ENCODE assay signal across 20 mouse cellular contexts in genomic region chr7:55983107-55983506, GRCm38 (mm10). TPM values are rescaled to one million over a fixed set of nuclear protein-coding genes. Genes with fewer than 3 reads are reported as not detected.
DNase-seq lines count a peak whose midpoint lies in the region; ATAC-seq and TF ChIP-seq lines count a peak whose summit lies in the region.
"Had no signal": no experiment of that assay in that cellular context is flagged by ENCODE, and none has a peak within 500 bp of the region (broad histone marks: within the 10 kb centered on the region; RNA-seq: fewer than 3 reads in every experiment).

No protein-coding gene starts in this region.

- H3K27me3 ChIP-seq in liver, embryonic 12.5 days (replicated peaks), result no peaks in the 10 kb centered on the region
- no peaks in the 10 kb centered on the region for H3K27me3 ChIP-seq in liver, embryonic 11.5 days (replicated peaks; ENCODE audit: control insufficient read depth, insufficient read depth, low read length)
- H3K27me3 ChIP-seq in lung, embryonic 16.5 days (ENCODE audit: control insufficient read depth, insufficient read depth, low read depth, low read length), result no peaks in the 10 kb centered on the region
- H3K27me3 ChIP-seq in lung, postnatal 0 days (replicated peaks; ENCODE audit: insufficient read depth, low read length), result no peaks in the 10 kb centered on the region
- H3K27me3 ChIP-seq: embryonic facial prominence, embryonic 13.5 days; forebrain, embryonic 12.5 days; heart, embryonic 13.5 days; hindbrain, embryonic 12.5 days had no signal

- peak overlapping the region; percentile 79; the same call in 1 of the 2 replicates for H3K27ac ChIP-seq in liver, embryonic 12.5 days
- H3K27ac ChIP-seq in liver, embryonic 11.5 days (ENCODE audit: low read depth, low read length), result no peak overlapping the region
- 0 out of 2 replicates have a peak overlapping the region, but pooled peaks have one; percentile 31 for H3K27ac ChIP-seq in lung, embryonic 16.5 days (ENCODE audit: low read length)
- no peak overlapping the region for H3K27ac ChIP-seq in lung, postnatal 0 days (ENCODE audit: low read length)
- H3K27ac ChIP-seq: embryonic facial prominence, embryonic 13.5 days; forebrain, embryonic 12.5 days; heart, embryonic 13.5 days; hindbrain, embryonic 12.5 days had no signal

- H3K4me2 ChIP-seq in liver, embryonic 12.5 days, result no peak overlapping the region
- no peak overlapping the region for H3K4me2 ChIP-seq in liver, embryonic 11.5 days
- no peak overlapping the region for H3K4me2 ChIP-seq in lung, embryonic 16.5 days (ENCODE audit: low read depth, low read length)
- H3K4me2 ChIP-seq in lung, postnatal 0 days (replicated peaks; ENCODE audit: low read depth, low read length), result 0 out of 2 replicates have a peak overlapping the region, but pooled peaks have one; percentile 5
- H3K4me2 ChIP-seq: embryonic facial prominence, embryonic 13.5 days; forebrain, embryonic 12.5 days; heart, embryonic 13.5 days; hindbrain, embryonic 12.5 days had no signal

- no peak; the same call in 1 of the 2 replicates for TF ChIP-seq EP300 in lung, postnatal 0 days (IDR thresholded peaks at IDR 0.05)

- 95% methylated on average over 5 of the region's 5 CpGs for WGBS in liver, embryonic 12.5 days (ENCODE audit: insufficient replicate concordance)
- WGBS in liver, embryonic 11.5 days, result 90% methylated on average over 5 of the region's 5 CpGs
- 58% methylated on average over 5 of the region's 5 CpGs for WGBS in lung, embryonic 16.5 days
- WGBS in lung, adult 2 months, result 73% methylated on average over 5 of the region's 5 CpGs
- WGBS in lung, postnatal 0 days, result 49% methylated on average over 5 of the region's 5 CpGs

- ATAC-seq in liver, embryonic 12.5 days, result no peak
- ATAC-seq in liver, embryonic 11.5 days (replicated peaks; ENCODE audit: low FRiP score), result no peak
- peak; percentile 91 for ATAC-seq in lung, embryonic 16.5 days (ENCODE audit: low read depth)
- peak; percentile 86 for ATAC-seq in lung, postnatal 0 days
- ATAC-seq: forebrain, postnatal 0 days had no signal

- no peak overlapping the region for H3K4me3 ChIP-seq in liver, embryonic 12.5 days
- H3K4me3 ChIP-seq in liver, embryonic 11.5 days (ENCODE audit: low read depth, low read length), result no peak overlapping the region
- H3K4me3 ChIP-seq in lung, embryonic 16.5 days (ENCODE audit: low read length), result no peak overlapping the region
- no peak overlapping the region for H3K4me3 ChIP-seq in lung, adult 2 months (replicated peaks; ENCODE audit: extremely low read depth, low read depth, low read length)
- H3K4me3 ChIP-seq in lung, postnatal 0 days (ENCODE audit: low read depth, low read length), result no peak overlapping the region
- H3K4me3 ChIP-seq: embryonic facial prominence, embryonic 13.5 days; forebrain, embryonic 12.5 days; heart, embryonic 13.5 days; hindbrain, embryonic 12.5 days had no signal

- TF ChIP-seq CTCF in lung, adult 2 months (IDR thresholded peaks at IDR 0.05; ENCODE audit: insufficient read depth, low read length), result no peak
- TF ChIP-seq CTCF in lung, postnatal 0 days (IDR thresholded peaks at IDR 0.05), result no peak

- no peaks in the 10 kb centered on the region for H3K9me3 ChIP-seq in liver, embryonic 12.5 days (replicated peaks)
- H3K9me3 ChIP-seq in liver, embryonic 11.5 days (ENCODE audit: control insufficient read depth, low read length), result no peaks in the 10 kb centered on the region
- no peaks in the 10 kb centered on the region for H3K9me3 ChIP-seq in lung, embryonic 16.5 days (ENCODE audit: control insufficient read depth, low read length)
- H3K9me3 ChIP-seq in lung, postnatal 0 days (ENCODE audit: low read length), result no peaks in the 10 kb centered on the region
- H3K9me3 ChIP-seq: embryonic facial prominence, embryonic 13.5 days; forebrain, embryonic 12.5 days; heart, embryonic 13.5 days; hindbrain, embryonic 12.5 days had no signal

- TF ChIP-seq POLR2A in lung, adult 2 months (IDR thresholded peaks at IDR 0.05; ENCODE audit: borderline replicate concordance, extremely low read depth, low read depth, low read length), result no peak

- no peak for DNase-seq in liver, embryonic 11.5 days (ENCODE audit: low spot score)
- no peak for DNase-seq in lung, adult 2 months
- peak; percentile 57 for DNase-seq in lung, postnatal 0 days (ENCODE audit: low spot score)
- DNase-seq in lung, postnatal 36 days, result peak; percentile 50
- no peak for DNase-seq in layer of hippocampus, postnatal 10 days (ENCODE audit: low spot score in 2 of 2)
- DNase-seq in kidney, adult 9 months, result no peak
- DNase-seq: adrenal gland, adult 2 months; adrenal gland, postnatal 25 days; cerebellum, adult 18-20 months; cerebellum, adult 9-11 months; cerebellum, postnatal 36 days; forebrain, postnatal 0 days; gastrocnemius, postnatal 14 days; heart, postnatal 36 days had no signal

- H3K4me1 ChIP-seq in liver, embryonic 12.5 days, result peaks cover 35% of the 10 kb centered on the region
- H3K4me1 ChIP-seq in liver, embryonic 11.5 days (replicated peaks; ENCODE audit: control insufficient read depth, insufficient read depth, low read length), result peaks cover 8% of the 10 kb centered on the region
- peaks cover 3% of the 10 kb centered on the region; the same call in 1 of the 2 replicates for H3K4me1 ChIP-seq in lung, embryonic 16.5 days (replicated peaks; ENCODE audit: control insufficient read depth, insufficient read depth, low read length)
- H3K4me1 ChIP-seq in lung, adult 2 months (ENCODE audit: control insufficient read depth, insufficient read depth, low read length), result no peaks in the 10 kb centered on the region
- no peaks in the 10 kb centered on the region for H3K4me1 ChIP-seq in lung, postnatal 0 days (ENCODE audit: insufficient read depth, low read depth, low read length)
- H3K4me1 ChIP-seq: forebrain, embryonic 12.5 days; heart, embryonic 13.5 days; hindbrain, embryonic 12.5 days had no signal

- H3K9ac ChIP-seq in liver, embryonic 12.5 days, result no peak overlapping the region
- H3K9ac ChIP-seq in liver, embryonic 11.5 days (ENCODE audit: low read depth, low read length), result no peak overlapping the region
- no peak overlapping the region for H3K9ac ChIP-seq in lung, embryonic 16.5 days (ENCODE audit: low read length)
- no peak overlapping the region for H3K9ac ChIP-seq in lung, postnatal 0 days (replicated peaks; ENCODE audit: low read depth)
- H3K9ac ChIP-seq: embryonic facial prominence, embryonic 13.5 days; forebrain, embryonic 12.5 days; forebrain, postnatal 0 days; heart, embryonic 13.5 days; hindbrain, embryonic 12.5 days had no signal

- H3K36me3 ChIP-seq in liver, embryonic 12.5 days, result peaks cover 58% of the 10 kb centered on the region
- peaks cover 3% of the 10 kb centered on the region; the same call in 1 of the 2 replicates for H3K36me3 ChIP-seq in liver, embryonic 11.5 days (ENCODE audit: control insufficient read depth, insufficient read depth, low read length)
- H3K36me3 ChIP-seq in lung, embryonic 16.5 days (ENCODE audit: control insufficient read depth, insufficient read depth, low read length), result no peaks in the 10 kb centered on the region
- no peaks in the 10 kb centered on the region for H3K36me3 ChIP-seq in lung, postnatal 0 days (ENCODE audit: insufficient read depth, low read length)

RNA-seq across cellular contexts. Expression of gene Nipa2, which starts 20.8 kb away (rescaled TPM):
- 34.9 and 37.5 TPM in 2 replicates for polyA plus RNA-seq in liver, embryonic 12.5 days (2016; fragmentation: Nextera tagmentation; extraction: Ambion mirVana)
- polyA plus RNA-seq in liver, embryonic 11.5 days (2014; fragmentation: Nextera tagmentation; extraction: Ambion mirVana), result 42.2 and 44.6 TPM in 2 replicates
- polyA plus RNA-seq in lung, embryonic 16.5 days (2015; fragmentation: Nextera tagmentation; extraction: Ambion mirVana), result 38.3 and 42.5 TPM in 2 replicates
- polyA plus RNA-seq in lung, adult 2 months (2012; rRNA removed), result 11.8 and 21.2 TPM in 2 replicates
- 36.0 and 40.2 TPM in 2 replicates for polyA plus RNA-seq in lung, postnatal 0 days (2015; fragmentation: Nextera tagmentation; extraction: Ambion mirVana)
- total RNA-seq in layer of hippocampus, postnatal 10 days (2021), result 10 to 100 TPM; 56.1 to 62.7 TPM

RNA-seq across cellular contexts. Expression of gene Nipa1, which starts 36.6 kb away (rescaled TPM):
- 17.7 and 20.6 TPM in 2 replicates for polyA plus RNA-seq in liver, embryonic 12.5 days (2016; fragmentation: Nextera tagmentation; extraction: Ambion mirVana)
- polyA plus RNA-seq in liver, embryonic 11.5 days (2014; fragmentation: Nextera tagmentation; extraction: Ambion mirVana), result 14.5 and 16.2 TPM in 2 replicates
- 5.9 and 6.7 TPM in 2 replicates for polyA plus RNA-seq in lung, embryonic 16.5 days (2015; fragmentation: Nextera tagmentation; extraction: Ambion mirVana)
- 9.6 and 11.8 TPM in 2 replicates for polyA plus RNA-seq in lung, adult 2 months (2012; rRNA removed)
- 9.6 and 10.0 TPM in 2 replicates for polyA plus RNA-seq in lung, postnatal 0 days (2015; fragmentation: Nextera tagmentation; extraction: Ambion mirVana)
- 10 to 100 TPM; 70.0 to 75.4 TPM for total RNA-seq in layer of hippocampus, postnatal 10 days (2021)

Comparison
In these comparisons a context has a peak if more than half of its experiments do, and no peak if none do; other contexts are left out.
1. H3K27ac ChIP-seq: peak in liver, embryonic 12.5 days (single experiment) and lung, embryonic 16.5 days (single experiment); none in liver, embryonic 11.5 days (single experiment) and lung, postnatal 0 days (single experiment).
2. DNase-seq: peak in lung, postnatal 0 days (single experiment) and lung, postnatal 36 days (single experiment); none in liver, embryonic 11.5 days (single experiment), lung, adult 2 months (single experiment), layer of hippocampus, postnatal 10 days (0 of 2) and kidney, adult 9 months (single experiment).
3. ATAC-seq: peak in lung, embryonic 16.5 days (single experiment) and lung, postnatal 0 days (single experiment); none in liver, embryonic 12.5 days (single experiment) and liver, embryonic 11.5 days (single experiment).